Mouse (Mus musculus): ENCODE data around the gene Casz1. TPM values are rescaled to one million over a fixed set of nuclear protein-coding genes. Genes with fewer than 3 reads are reported as not detected.

Casz1 gene
- polyA plus RNA-seq, 2 experiments = 0.32 to 0.39 TPM

- TF ChIP-seq EP300 (IDR thresholded peaks at IDR 0.05; ENCODE audit: low read depth) = no peak
- no peak for TF ChIP-seq CTCF (IDR thresholded peaks at IDR 0.05; ENCODE audit: low read depth)
- Histone ChIP-seq H3K9me3 (ENCODE audit: control insufficient read depth, low read length) (no peaks in the 10 kb centered on the region), H3K4me1 (replicated peaks; ENCODE audit: control insufficient read depth in 2 of 2, insufficient read depth in 2 of 2, low read length in 1 of 2) (no peaks in the 10 kb centered on the region), H3K27ac (no peak overlapping the region), H3K9ac (replicated peaks) (no peak overlapping the region), H3K27me3 (ENCODE audit: control insufficient read depth, insufficient read depth, low read length) (peaks cover 17% of the 10 kb centered on the region), H3K4me3 (ENCODE audit: insufficient read depth in 1 of 2, low read depth in 2 of 2, low read length in 2 of 2) (no peak overlapping the region), H3K36me3 (replicated peaks; ENCODE audit: control insufficient read depth, insufficient read depth, low read depth) (no peaks in the 10 kb centered on the region), H3K4me2 (ENCODE audit: low read depth) (no peak overlapping the region)
- 47% methylated on average over 10 of the region's 10 CpGs for WGBS (ENCODE audit: insufficient replicate concordance)
- ATAC-seq (ENCODE audit: insufficient read depth) (no peak), DNase-seq (ENCODE audit: low read depth in 3 of 3, low spot score in 3 of 3) (no peak)
These were observed 35.6 kb upstream of the Casz1 start for GRCm38 (mm10) chr4:148768649-148769048.

DNA sequence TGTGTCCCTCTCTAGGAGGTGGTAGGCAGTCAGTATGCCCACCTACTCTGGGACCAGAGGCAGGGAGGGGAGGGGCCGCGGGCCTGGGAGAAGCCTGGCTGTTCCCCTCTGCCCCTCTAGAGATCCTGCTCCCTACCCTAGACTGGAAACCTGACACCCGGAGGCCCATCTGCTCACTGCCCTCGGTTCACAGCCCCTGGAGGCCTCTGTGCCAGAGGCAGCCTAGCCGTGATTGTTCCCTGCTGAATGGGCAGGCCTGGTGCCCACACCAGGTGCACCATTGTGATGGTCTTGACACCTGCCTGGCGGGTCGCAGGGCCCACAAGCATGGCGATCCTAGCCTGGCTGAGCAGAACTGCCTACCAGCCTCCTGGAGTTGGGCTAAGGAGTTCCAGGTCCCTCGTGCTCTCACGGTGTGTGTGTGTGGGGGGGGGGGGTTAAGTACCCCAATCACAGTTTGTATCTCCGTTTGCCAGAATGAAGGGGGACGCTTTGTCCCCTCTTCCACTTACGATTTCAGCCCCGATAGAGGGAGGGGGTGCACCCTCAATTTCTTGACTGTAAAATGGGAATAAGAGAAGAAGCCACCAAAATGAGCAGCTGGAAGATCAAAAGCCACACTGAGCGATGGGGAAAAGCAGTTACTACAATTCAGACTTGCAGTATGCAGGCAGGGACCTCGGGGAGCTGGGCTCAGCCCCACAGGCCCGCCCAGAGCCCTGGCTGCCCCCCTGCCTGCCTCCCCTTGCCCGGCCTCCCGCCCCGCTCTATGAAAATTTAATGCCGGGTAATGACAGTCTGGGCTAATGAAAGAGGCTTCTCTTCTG, 33.4 kb upstream of the Casz1 start:
- no peaks in the 10 kb centered on the region for H3K9me3 ChIP-seq (ENCODE audit: control insufficient read depth, low read length)
- no peak overlapping the region for H3K9ac ChIP-seq (replicated peaks)
- no peak overlapping the region for H3K4me3 ChIP-seq (ENCODE audit: insufficient read depth in 1 of 2, low read depth in 2 of 2, low read length in 2 of 2)
- DNase-seq (ENCODE audit: low read depth in 3 of 3, low spot score in 3 of 3) (no peak), ATAC-seq (ENCODE audit: insufficient read depth) (no peak)
- TF ChIP-seq CTCF (IDR thresholded peaks at IDR 0.05; ENCODE audit: low read depth) (no peak), EP300 (IDR thresholded peaks at IDR 0.05; ENCODE audit: low read depth) (no peak)
- no peaks in the 10 kb centered on the region for H3K4me1 ChIP-seq (replicated peaks; ENCODE audit: control insufficient read depth in 2 of 2, insufficient read depth in 2 of 2, low read length in 1 of 2)
- H3K36me3 ChIP-seq (replicated peaks; ENCODE audit: control insufficient read depth, insufficient read depth, low read depth) = no peaks in the 10 kb centered on the region
- no peak overlapping the region for H3K27ac ChIP-seq
- H3K27me3 ChIP-seq (ENCODE audit: control insufficient read depth, insufficient read depth, low read length) = peaks cover 17% of the 10 kb centered on the region
- H3K4me2 ChIP-seq (ENCODE audit: low read depth) = no peak overlapping the region
- WGBS (ENCODE audit: insufficient replicate concordance) = 11% methylated on average over 21 of the region's 21 CpGs

DNA sequence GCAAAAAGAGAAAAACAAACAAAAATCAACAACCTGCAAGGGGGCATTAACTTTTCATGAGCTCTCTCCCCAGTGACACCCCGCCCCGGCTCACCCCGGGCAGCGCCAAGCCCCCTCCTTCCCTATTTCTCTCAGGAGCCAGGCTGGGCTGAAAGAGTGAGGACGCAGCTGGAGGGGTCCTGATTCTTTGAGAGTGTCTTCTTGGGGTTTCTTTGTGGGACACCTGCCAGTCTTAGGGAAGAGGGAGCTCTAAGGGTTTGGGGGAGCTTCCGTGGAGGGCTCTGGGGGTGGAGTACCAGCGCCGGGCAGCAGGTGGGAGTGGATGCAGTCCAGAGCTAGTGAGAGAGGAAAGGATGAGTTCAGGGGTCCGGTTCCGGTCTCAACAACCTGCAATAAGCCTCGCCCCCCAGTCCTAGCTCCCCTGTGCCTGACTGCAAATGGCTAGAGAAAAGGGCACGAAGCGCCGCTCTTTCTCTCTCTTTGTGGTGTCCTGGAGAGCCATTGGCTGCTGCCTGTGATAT, 32.8 kb upstream of the Casz1 start:
- Histone ChIP-seq H3K36me3 (replicated peaks; ENCODE audit: control insufficient read depth, insufficient read depth, low read depth) (no peaks in the 10 kb centered on the region), H3K9ac (replicated peaks) (no peak overlapping the region), H3K4me1 (replicated peaks; ENCODE audit: control insufficient read depth in 2 of 2, insufficient read depth in 2 of 2, low read length in 1 of 2) (no peaks in the 10 kb centered on the region), H3K4me2 (ENCODE audit: low read depth) (no peak overlapping the region), H3K27ac (no peak overlapping the region), H3K9me3 (ENCODE audit: control insufficient read depth, low read length) (no peaks in the 10 kb centered on the region), H3K27me3 (ENCODE audit: control insufficient read depth, insufficient read depth, low read length) (peaks cover 17% of the 10 kb centered on the region), H3K4me3 (ENCODE audit: insufficient read depth in 1 of 2, low read depth in 2 of 2, low read length in 2 of 2) (no peak overlapping the region)
- DNase-seq (ENCODE audit: low read depth in 3 of 3, low spot score in 3 of 3) (no peak), ATAC-seq (ENCODE audit: insufficient read depth) (no peak)
- no peak for TF ChIP-seq EP300 (IDR thresholded peaks at IDR 0.05; ENCODE audit: low read depth)
- TF ChIP-seq CTCF (IDR thresholded peaks at IDR 0.05; ENCODE audit: low read depth) = no peak
- WGBS (ENCODE audit: insufficient replicate concordance) = 6% methylated on average over 14 of the region's 14 CpGs

DNA sequence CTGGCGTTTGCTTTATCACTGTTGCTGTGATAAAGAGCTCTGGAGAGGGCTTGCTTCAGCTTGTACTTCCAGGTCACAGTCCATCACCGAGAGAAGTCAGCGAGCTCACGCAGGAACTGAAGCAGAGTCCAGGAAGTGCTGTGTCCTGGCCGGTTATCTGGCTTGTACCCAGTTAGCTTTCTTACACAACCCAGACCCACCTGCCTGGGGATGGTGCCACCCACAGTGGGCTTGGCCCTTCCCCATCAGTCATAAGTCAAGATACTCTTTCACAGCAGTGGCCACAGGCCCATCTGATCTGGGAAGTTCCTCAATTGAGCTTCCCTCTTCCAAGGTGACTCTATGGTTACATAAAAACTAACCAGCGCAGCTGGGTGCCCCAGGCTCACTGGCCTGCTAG, 31.6 kb upstream of the Casz1 start:
- no peak for ATAC-seq (ENCODE audit: insufficient read depth)
- Histone ChIP-seq H3K4me1 (replicated peaks; ENCODE audit: control insufficient read depth in 2 of 2, insufficient read depth in 2 of 2, low read length in 1 of 2) (no peaks in the 10 kb centered on the region), H3K27ac (no peak overlapping the region), H3K4me2 (ENCODE audit: low read depth) (no peak overlapping the region), H3K9ac (replicated peaks) (no peak overlapping the region), H3K9me3 (ENCODE audit: control insufficient read depth, low read length) (no peaks in the 10 kb centered on the region), H3K4me3 (ENCODE audit: insufficient read depth in 1 of 2, low read depth in 2 of 2, low read length in 2 of 2) (no peak overlapping the region), H3K27me3 (ENCODE audit: control insufficient read depth, insufficient read depth, low read length) (peaks cover 17% of the 10 kb centered on the region), H3K36me3 (replicated peaks; ENCODE audit: control insufficient read depth, insufficient read depth, low read depth) (no peaks in the 10 kb centered on the region)
- WGBS (ENCODE audit: insufficient replicate concordance) = 28% methylated on average over 6 of the region's 6 CpGs
- TF ChIP-seq CTCF (IDR thresholded peaks at IDR 0.05; ENCODE audit: low read depth) = no peak
- DNase-seq (ENCODE audit: low read depth in 3 of 3, low spot score in 3 of 3) = no peak

DNA sequence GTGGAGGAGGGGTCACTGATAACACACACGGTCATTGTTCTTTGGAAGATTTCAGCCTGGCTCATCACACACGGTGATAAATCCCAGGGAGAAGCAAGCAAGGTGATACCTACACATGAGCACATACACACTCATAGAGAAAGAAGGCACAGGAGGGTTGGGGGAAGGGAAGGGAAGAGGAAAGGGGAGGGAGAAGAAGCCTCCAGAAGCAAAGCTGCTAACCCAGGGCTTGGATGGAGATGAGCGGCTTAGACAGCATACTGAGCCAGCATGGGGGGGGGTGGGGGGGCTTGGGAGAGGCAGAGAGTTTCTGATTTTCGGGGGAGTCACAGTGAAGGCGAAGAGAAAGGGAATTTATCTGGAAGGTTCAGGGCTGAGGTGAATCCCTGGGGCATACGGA, 30.2 kb upstream of the Casz1 start:
- no peak overlapping the region for H3K27ac ChIP-seq
- DNase-seq (ENCODE audit: low read depth in 3 of 3, low spot score in 3 of 3) (no peak), ATAC-seq (ENCODE audit: insufficient read depth) (no peak)
- H3K4me2 ChIP-seq (ENCODE audit: low read depth) = no peak overlapping the region
- H3K9me3 ChIP-seq (ENCODE audit: control insufficient read depth, low read length) = no peaks in the 10 kb centered on the region
- no peaks in the 10 kb centered on the region for H3K4me1 ChIP-seq (replicated peaks; ENCODE audit: control insufficient read depth in 2 of 2, insufficient read depth in 2 of 2, low read length in 1 of 2)
- H3K36me3 ChIP-seq (replicated peaks; ENCODE audit: control insufficient read depth, insufficient read depth, low read depth) = no peaks in the 10 kb centered on the region
- no peak for TF ChIP-seq CTCF (IDR thresholded peaks at IDR 0.05; ENCODE audit: low read depth)
- no peak for TF ChIP-seq EP300 (IDR thresholded peaks at IDR 0.05; ENCODE audit: low read depth)
- 52% methylated on average over 6 of the region's 6 CpGs for WGBS (ENCODE audit: insufficient replicate concordance)
- H3K27me3 ChIP-seq (ENCODE audit: control insufficient read depth, insufficient read depth, low read length) = peaks cover 17% of the 10 kb centered on the region
- no peak overlapping the region for H3K4me3 ChIP-seq (ENCODE audit: insufficient read depth in 1 of 2, low read depth in 2 of 2, low read length in 2 of 2)
- H3K9ac ChIP-seq (replicated peaks) = no peak overlapping the region

Data from liver, embryonic 14.5 days (tissue).